Mouse (Mus musculus): Measurements from ENCODE around the gene Gm4969. TPM values are rescaled to one million over a fixed set of nuclear protein-coding genes. Genes with fewer than 3 reads are reported as not detected.

The Gm4969 gene
- total and polyA plus RNA-seq, 2 experiments = 0.02 to 0.09 TPM

GRCm38 (mm10) chr7:19095751-19096110 is 22.4 kb downstream of the Gm4969 start:
- no peak overlapping the region for H3K27ac ChIP-seq (replicated peaks; ENCODE audit: insufficient read depth, low read depth, low read length)
- H3K4me1 ChIP-seq (ENCODE audit: control insufficient read depth, insufficient read depth, low read length) = peaks cover 8% of the 10 kb centered on the region
- no peak overlapping the region for H3K9ac ChIP-seq (ENCODE audit: low read depth, low read length)
- no peak for DNase-seq (ENCODE audit: extremely low read depth, low read depth, low spot score)
- 26% methylated on average over 19 of the region's 19 CpGs for WGBS
- H3K79me2 ChIP-seq (ENCODE audit: control insufficient read depth, insufficient read depth, low read length) = peaks cover 3% of the 10 kb centered on the region; the same call in 1 of the 2 replicates
- H3K27me3 ChIP-seq (ENCODE audit: control insufficient read depth, insufficient read depth, low read length) = no peaks in the 10 kb centered on the region
- TF ChIP-seq POLR2A (IDR thresholded peaks at IDR 0.05; ENCODE audit: extremely low read depth, insufficient read depth, low read length) (no peak), CTCF (IDR thresholded peaks at IDR 0.05; ENCODE audit: low read depth, low read length) (no peak)
- peak overlapping the region; percentile 16; the same call in 1 of the 2 replicates for H3K4me3 ChIP-seq (ENCODE audit: insufficient read depth, low read depth, low read length)
- no peaks in the 10 kb centered on the region for H3K36me3 ChIP-seq (ENCODE audit: control insufficient read depth, insufficient read depth, low read length)

- no peaks in the 10 kb centered on the region for H3K27me3 ChIP-seq (ENCODE audit: control insufficient read depth, insufficient read depth, low read length)
- H3K79me2 ChIP-seq (ENCODE audit: control insufficient read depth, insufficient read depth, low read length) = peaks cover 3% of the 10 kb centered on the region; the same call in 1 of the 2 replicates
- H3K9ac ChIP-seq (ENCODE audit: low read depth, low read length) = peak overlapping the region; percentile 87
- H3K4me3 ChIP-seq (ENCODE audit: insufficient read depth, low read depth, low read length) = peak overlapping the region; percentile 76
- no peak for DNase-seq (ENCODE audit: extremely low read depth, low read depth, low spot score)
- WGBS = under 1% methylated on average over 84 of the region's 87 CpGs
- TF ChIP-seq CTCF (IDR thresholded peaks at IDR 0.05; ENCODE audit: low read depth, low read length) (no peak), POLR2A (IDR thresholded peaks at IDR 0.05; ENCODE audit: extremely low read depth, insufficient read depth, low read length) (0 out of 2 replicates have a peak, but pooled peaks have one; percentile 6)
- H3K4me1 ChIP-seq (ENCODE audit: control insufficient read depth, insufficient read depth, low read length) = peaks cover 8% of the 10 kb centered on the region
- no peaks in the 10 kb centered on the region for H3K36me3 ChIP-seq (ENCODE audit: control insufficient read depth, insufficient read depth, low read length)
- H3K27ac ChIP-seq (replicated peaks; ENCODE audit: insufficient read depth, low read depth, low read length) = peak overlapping the region; percentile 53
These were observed 23.1 kb downstream of the Gm4969 start for GRCm38 (mm10) chr7:19094826-19095750.

- peaks cover 8% of the 10 kb centered on the region for H3K4me1 ChIP-seq (ENCODE audit: control insufficient read depth, insufficient read depth, low read length)
- peak within 1 kb of the TSS; percentile 86 for H3K27ac ChIP-seq (replicated peaks; ENCODE audit: insufficient read depth, low read depth, low read length)
- H3K79me2 ChIP-seq (ENCODE audit: control insufficient read depth, insufficient read depth, low read length) = peaks cover 3% of the 10 kb centered on the region; the same call in 1 of the 2 replicates
- peak within 1 kb of the TSS; percentile 76 for H3K4me3 ChIP-seq (ENCODE audit: insufficient read depth, low read depth, low read length)
- DNase-seq (ENCODE audit: extremely low read depth, low read depth, low spot score) = no peak
- TF ChIP-seq CTCF (IDR thresholded peaks at IDR 0.05; ENCODE audit: low read depth, low read length) (no peak), POLR2A (IDR thresholded peaks at IDR 0.05; ENCODE audit: extremely low read depth, insufficient read depth, low read length) (no peak)
- peak within 1 kb of the TSS; percentile 87 for H3K9ac ChIP-seq (ENCODE audit: low read depth, low read length)
- WGBS = under 1% methylated on average over 19 of the region's 36 CpGs
- no peaks in the 10 kb centered on the region for H3K27me3 ChIP-seq (ENCODE audit: control insufficient read depth, insufficient read depth, low read length)
- no peaks in the 10 kb centered on the region for H3K36me3 ChIP-seq (ENCODE audit: control insufficient read depth, insufficient read depth, low read length)
These were observed 23.7 kb downstream of the Gm4969 start, which contains the start of gene Six5 for GRCm38 (mm10) chr7:19094471-19094825. TSS of gene Six5 (plus strand) at chr7:19094594.

GRCm38 (mm10) chr7:19093537-19094385 is 24.4 kb downstream of the Gm4969 start:
- peaks cover 3% of the 10 kb centered on the region; the same call in 1 of the 2 replicates for H3K79me2 ChIP-seq (ENCODE audit: control insufficient read depth, insufficient read depth, low read length)
- peak overlapping the region; percentile 86 for H3K27ac ChIP-seq (replicated peaks; ENCODE audit: insufficient read depth, low read depth, low read length)
- H3K4me1 ChIP-seq (ENCODE audit: control insufficient read depth, insufficient read depth, low read length) = peaks cover 8% of the 10 kb centered on the region
- peak; percentile 95 for DNase-seq (ENCODE audit: extremely low read depth, low read depth, low spot score)
- TF ChIP-seq CTCF (IDR thresholded peaks at IDR 0.05; ENCODE audit: low read depth, low read length) = no peak
- TF ChIP-seq POLR2A (IDR thresholded peaks at IDR 0.05; ENCODE audit: extremely low read depth, insufficient read depth, low read length) = peak; percentile 60
- no peaks in the 10 kb centered on the region for H3K27me3 ChIP-seq (ENCODE audit: control insufficient read depth, insufficient read depth, low read length)
- H3K9ac ChIP-seq (ENCODE audit: low read depth, low read length) = peak overlapping the region; percentile 87
- H3K4me3 ChIP-seq (ENCODE audit: insufficient read depth, low read depth, low read length) = peak overlapping the region; percentile 76
- H3K36me3 ChIP-seq (ENCODE audit: control insufficient read depth, insufficient read depth, low read length) = no peaks in the 10 kb centered on the region
- WGBS = under 1% methylated on average over 45 of the region's 45 CpGs

GRCm38 (mm10) chr7:19093174-19093521 is 25.0 kb downstream of the Gm4969 start:
- peak overlapping the region; percentile 46 for H3K4me3 ChIP-seq (ENCODE audit: insufficient read depth, low read depth, low read length)
- DNase-seq (ENCODE audit: extremely low read depth, low read depth, low spot score) = peak; percentile 47
- peaks cover 8% of the 10 kb centered on the region for H3K4me1 ChIP-seq (ENCODE audit: control insufficient read depth, insufficient read depth, low read length)
- peak; percentile 93 for TF ChIP-seq CTCF (IDR thresholded peaks at IDR 0.05; ENCODE audit: low read depth, low read length)
- TF ChIP-seq POLR2A (IDR thresholded peaks at IDR 0.05; ENCODE audit: extremely low read depth, insufficient read depth, low read length) = no peak
- peak overlapping the region; percentile 52 for H3K9ac ChIP-seq (ENCODE audit: low read depth, low read length)
- peak overlapping the region; percentile 69 for H3K27ac ChIP-seq (replicated peaks; ENCODE audit: insufficient read depth, low read depth, low read length)
- H3K79me2 ChIP-seq (ENCODE audit: control insufficient read depth, insufficient read depth, low read length) = peaks cover 3% of the 10 kb centered on the region; the same call in 1 of the 2 replicates
- no peaks in the 10 kb centered on the region for H3K27me3 ChIP-seq (ENCODE audit: control insufficient read depth, insufficient read depth, low read length)
- H3K36me3 ChIP-seq (ENCODE audit: control insufficient read depth, insufficient read depth, low read length) = no peaks in the 10 kb centered on the region
- WGBS = 2% methylated on average over 15 of the region's 15 CpGs
